Mouse (Mus musculus): ENCODE data around the gene Gdpd3.

DNA sequence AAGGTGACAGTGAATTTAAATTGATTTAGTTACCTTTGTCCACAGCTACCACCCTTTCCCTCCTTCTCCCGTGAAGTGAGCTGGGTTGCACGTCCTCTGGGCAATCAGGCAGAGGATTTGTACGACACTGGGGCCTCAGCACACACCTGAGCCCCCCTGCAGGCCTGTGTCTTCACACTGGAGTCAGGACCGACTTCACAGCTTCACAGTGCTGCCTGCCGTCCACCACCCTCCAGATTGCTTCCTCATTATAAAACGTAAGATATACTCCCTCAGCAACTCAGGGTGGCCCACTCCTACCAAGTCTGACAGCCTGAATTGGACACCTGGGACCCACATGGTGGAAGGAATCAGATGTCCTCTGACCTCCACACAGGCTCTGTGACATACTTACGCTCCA lies 7.6 kb upstream of the Gdpd3 start:
- TF ChIP-seq CTCF (IDR thresholded peaks at IDR 0.05; ENCODE audit: low read depth, low read length) (no peak), POLR2A (IDR thresholded peaks at IDR 0.05; ENCODE audit: insufficient read depth, low read length) (no peak)
